Mouse (Mus musculus) right cerebral cortex, adult 2 months (tissue): ENCODE measurements at regions not wholly inside any gene's neighbourhood (a gene's known extent, or its start where the extent isn't known, plus 50 kb on each side); places are given as distances from the start of the nearest gene placed in this dataset.

ENCODE experiments used
- DNase-seq, 2 experiments: peaks; one replicate each; pipeline ENCODE4 v3.0.0; 2021 to 2022; ENCODE audit warnings: low spot score in 2 of 2

DNA sequence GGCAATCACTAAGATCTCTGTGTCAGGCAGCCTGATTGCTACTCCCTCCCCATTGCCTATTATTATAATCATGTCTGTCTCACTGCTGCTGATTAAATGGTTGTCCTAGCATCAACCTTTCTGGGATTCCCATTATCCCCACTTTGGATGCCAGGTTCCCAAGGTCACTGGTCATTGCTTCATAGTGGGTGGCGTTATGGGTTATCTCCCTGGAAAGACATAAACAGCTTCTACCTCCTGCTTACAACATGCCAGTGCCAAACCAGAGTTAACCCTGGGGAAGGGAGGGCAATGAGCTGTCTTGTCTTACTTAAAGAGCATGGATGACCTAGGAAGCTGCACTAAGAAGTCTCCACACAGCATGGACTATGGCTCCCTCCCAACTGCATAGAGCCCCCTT is 136.9 kb downstream of the Uaca start:
- DNase-seq: no peak

- no peak for DNase-seq
Observed at GRCm38 (mm10) chr9:60936937-60937336, 142.6 kb downstream of the Uaca start.

GRCm38 (mm10) chr9:60939858-60940804 is 145.8 kb downstream of the Uaca start:
- peak; percentile 64 to 65 for DNase-seq

- no peak for DNase-seq
Observed at GRCm38 (mm10) chr9:60947363-60947762, 153.0 kb downstream of the Uaca start.

- no peak for DNase-seq
Observed at GRCm38 (mm10) chr9:60948531-60949070, 154.3 kb downstream of the Uaca start.

DNA sequence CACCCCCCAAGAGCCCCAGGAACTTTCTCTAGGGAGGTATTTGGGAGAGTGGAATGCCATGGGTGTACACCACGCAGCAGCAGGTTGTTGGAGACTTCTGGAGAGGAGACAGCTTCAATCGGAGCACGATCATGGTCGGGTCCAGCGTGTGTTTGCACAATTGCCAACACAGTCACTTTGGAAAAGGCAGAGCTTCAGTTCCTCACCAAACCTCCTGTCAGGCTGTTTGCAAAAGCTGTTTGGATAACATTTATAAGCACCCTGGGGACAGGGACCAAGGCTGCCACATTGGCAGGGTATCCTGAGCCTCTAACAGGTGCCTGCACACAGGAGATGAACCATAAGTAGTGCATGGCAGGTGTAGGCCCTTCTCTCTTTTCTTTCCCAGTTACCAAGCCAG is 155.8 kb downstream of the Uaca start:
- no peak for DNase-seq

- no peak for DNase-seq
Observed at GRCm38 (mm10) chr9:60951071-60951561, 156.8 kb downstream of the Uaca start.

- DNase-seq: no peak
Observed at GRCm38 (mm10) chr9:60957438-60957837, 163.1 kb downstream of the Uaca start.

DNA sequence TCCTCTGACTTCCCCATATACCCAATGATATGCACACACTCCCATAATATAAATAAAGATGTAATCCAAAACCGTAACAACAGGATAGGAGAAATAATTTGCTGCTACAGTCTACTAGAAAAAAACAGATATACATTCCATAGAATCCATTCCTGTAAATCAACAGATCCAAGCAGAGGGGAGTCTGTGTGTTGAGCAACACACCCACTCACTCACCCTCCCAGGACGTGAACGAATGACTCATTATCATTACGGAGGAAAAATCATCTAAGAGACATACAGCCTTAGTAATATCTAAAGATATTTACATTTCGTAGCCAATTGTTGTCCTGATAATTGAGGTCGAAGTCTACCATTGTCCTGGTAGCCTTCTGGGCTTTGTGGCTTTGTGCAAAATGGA is 165.2 kb downstream of the Uaca start:
- DNase-seq: no peak

DNA sequence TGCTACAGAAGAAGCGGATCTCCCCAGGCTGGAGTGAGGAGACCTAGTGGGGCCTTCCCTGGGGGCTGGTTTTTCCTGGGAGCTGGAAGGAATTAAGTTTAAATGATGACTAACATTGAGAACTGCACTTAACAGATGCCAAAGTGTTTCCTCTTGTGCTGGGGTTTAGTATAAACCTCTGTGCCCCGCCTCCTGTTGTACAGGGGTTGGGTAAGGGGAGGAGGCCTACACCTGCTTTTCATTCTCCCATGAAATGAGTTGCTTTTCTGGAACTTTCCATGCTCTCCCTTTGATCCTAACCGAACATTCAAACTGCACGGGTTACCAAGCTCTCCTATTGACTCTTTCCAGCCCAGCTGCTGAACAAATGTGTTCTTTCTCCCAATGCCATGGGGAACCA is 167.7 kb downstream of the Uaca start:
- no peak for DNase-seq

DNA sequence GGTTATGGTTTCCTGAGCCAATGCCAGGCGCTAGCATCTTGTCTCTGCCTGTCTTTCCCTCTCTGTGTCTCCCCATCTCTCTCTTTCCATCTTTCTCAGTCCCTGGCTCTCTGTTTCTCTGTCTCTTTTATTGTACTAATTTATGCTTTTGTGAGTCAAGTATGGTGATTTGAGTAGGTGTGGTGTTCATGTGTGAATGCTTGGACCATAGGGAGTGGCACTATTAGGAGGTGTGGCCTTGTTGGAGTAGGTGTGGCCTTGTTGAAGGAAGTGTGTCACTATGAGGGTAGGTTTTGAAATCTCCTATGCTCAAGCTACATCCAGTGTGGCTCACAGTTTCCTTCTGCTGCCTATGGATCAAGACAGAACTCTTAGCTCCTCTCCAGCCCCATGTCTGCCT is 171.3 kb downstream of the Uaca start:
- DNase-seq: no peak

- no peak for DNase-seq
Observed at GRCm38 (mm10) chr9:60968281-60969031, 174.1 kb downstream of the Uaca start.

DNA sequence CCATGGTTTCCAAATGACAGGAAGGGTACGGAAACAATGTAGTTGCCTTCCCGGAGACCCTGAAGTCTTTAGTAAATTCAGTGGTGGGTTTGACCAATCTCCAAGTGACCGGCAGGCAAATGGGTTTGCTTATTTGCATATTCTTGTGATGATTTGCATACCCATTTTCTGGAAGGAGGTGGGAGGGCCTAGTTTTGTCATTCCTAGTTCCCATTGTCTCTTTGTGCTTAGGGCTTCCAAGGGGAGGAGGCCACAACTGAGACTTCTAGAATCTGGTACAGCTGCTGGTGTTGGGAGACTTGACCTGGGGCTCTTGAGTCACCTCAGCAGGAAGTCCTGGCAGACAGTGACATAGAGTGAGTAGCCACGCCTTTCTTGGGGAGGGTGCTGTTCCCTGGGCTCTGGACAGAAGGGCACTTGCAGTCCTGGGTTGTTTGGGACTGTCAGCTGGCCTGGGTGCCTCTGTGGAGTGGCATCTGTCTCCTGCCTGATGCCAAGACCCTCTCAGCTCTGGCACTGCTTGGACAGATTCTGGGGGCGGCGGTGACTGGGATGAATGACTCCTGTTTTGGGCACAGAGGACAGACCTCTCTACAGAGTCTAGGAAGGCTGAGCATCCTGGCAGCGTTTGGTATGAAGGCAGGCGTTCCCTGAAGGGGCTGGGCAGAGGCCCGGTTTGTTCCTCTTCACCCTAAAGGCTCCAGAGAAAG is 178.0 kb downstream of the Uaca start:
- no peak for DNase-seq

- no peak for DNase-seq
Observed at GRCm38 (mm10) chr9:60974546-60974945, 180.2 kb downstream of the Uaca start.

GRCm38 (mm10) chr9:60982383-60983085 is 188.2 kb downstream of the Uaca start:
- DNase-seq: peak; percentile 10 to 33

DNA sequence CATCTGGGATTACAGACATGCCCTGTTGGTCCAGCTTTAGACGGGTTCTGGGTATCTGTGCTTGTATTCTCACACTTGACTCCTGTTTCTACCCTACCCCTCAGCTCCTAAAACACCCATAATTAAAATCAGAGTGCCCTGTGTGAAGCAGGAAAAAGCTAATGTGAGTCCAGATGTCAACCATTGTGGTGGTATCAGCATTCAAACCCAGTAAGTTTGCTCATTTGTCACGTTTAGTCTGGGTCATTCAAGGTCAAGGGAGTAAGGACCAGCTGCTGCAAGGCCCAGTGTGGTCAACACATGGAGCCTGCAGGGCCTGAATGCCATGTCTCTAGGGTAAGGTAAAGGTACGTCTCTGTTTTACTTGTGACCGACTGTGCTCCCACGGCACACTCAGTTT is 188.9 kb downstream of the Uaca start:
- no peak for DNase-seq

- DNase-seq: no peak
Observed at GRCm38 (mm10) chr9:60988113-60988512, 193.8 kb downstream of the Uaca start.

GRCm38 (mm10) chr9:60989670-60990391 is 195.5 kb downstream of the Uaca start:
- DNase-seq: no peak

GRCm38 (mm10) chr9:60991509-60991908 is 197.2 kb downstream of the Uaca start:
- no peak for DNase-seq

DNA sequence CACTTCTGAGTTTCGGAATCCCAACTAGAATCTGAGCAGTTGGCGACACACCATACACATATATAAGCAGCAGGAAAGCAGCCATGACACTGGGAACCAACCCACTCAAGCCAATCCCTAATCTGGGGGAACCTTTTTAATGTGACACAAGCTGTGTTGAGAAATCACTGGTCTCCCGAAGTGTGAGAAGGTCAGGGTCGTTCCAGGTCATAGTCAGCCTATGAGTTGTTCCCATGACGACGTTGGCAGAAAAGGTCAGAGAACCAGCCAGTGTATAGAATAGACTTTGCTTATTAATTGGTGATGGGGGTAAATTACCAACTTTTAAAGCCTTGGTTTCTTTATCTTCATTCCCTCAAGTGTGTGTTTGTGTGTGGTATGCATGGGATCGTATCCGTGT is 199.3 kb downstream of the Uaca start:
- no peak for DNase-seq
